Mouse (Mus musculus): Measurements from ENCODE around the gene Nt5dc3. TPM values are rescaled to one million over a fixed set of nuclear protein-coding genes. Genes with fewer than 3 reads are reported as not detected.

Gene Nt5dc3
- polyA plus RNA-seq, 1 experiment from 2014 or later, result 2.3 TPM

- H3K27ac ChIP-seq (replicated peaks; ENCODE audit: low read depth, low read length), result no peak overlapping the region
- H3K4me2 ChIP-seq (ENCODE audit: low read depth, low read length), result no peak overlapping the region
- H3K9me3 ChIP-seq (ENCODE audit: control insufficient read depth, low read length), result no peaks in the 10 kb centered on the region
- no peak overlapping the region for H3K9ac ChIP-seq (ENCODE audit: low read depth, low read length)
- peaks cover 8% of the 10 kb centered on the region; the same call in 1 of the 2 replicates for H3K4me1 ChIP-seq (ENCODE audit: control insufficient read depth, insufficient read depth, low read length)
- no peaks in the 10 kb centered on the region for H3K36me3 ChIP-seq (ENCODE audit: control insufficient read depth, insufficient read depth, low read length)
- DNase-seq (ENCODE audit: low spot score) (no peak), ATAC-seq (ENCODE audit: low read depth) (no peak)
- H3K4me3 ChIP-seq (ENCODE audit: low read depth, low read length), result no peak overlapping the region
- no peaks in the 10 kb centered on the region for H3K27me3 ChIP-seq (replicated peaks; ENCODE audit: control insufficient read depth, insufficient read depth, low read length)
- WGBS, result 65% methylated on average over 7 of the region's 7 CpGs
Observed at GRCm38 (mm10) chr10:86815133-86815532, 36.3 kb downstream of the Nt5dc3 start.

- H3K9me3 ChIP-seq (ENCODE audit: control insufficient read depth, low read length), result no peaks in the 10 kb centered on the region
- H3K27me3 ChIP-seq (replicated peaks; ENCODE audit: control insufficient read depth, insufficient read depth, low read length), result no peaks in the 10 kb centered on the region
- no peak overlapping the region for H3K4me3 ChIP-seq (ENCODE audit: low read depth, low read length)
- H3K27ac ChIP-seq (replicated peaks; ENCODE audit: low read depth, low read length), result no peak overlapping the region
- WGBS, result 30% methylated on average over 8 of the region's 8 CpGs
- no peak overlapping the region for H3K4me2 ChIP-seq (ENCODE audit: low read depth, low read length)
- DNase-seq (ENCODE audit: low spot score), result peak; percentile 51
- H3K36me3 ChIP-seq (ENCODE audit: control insufficient read depth, insufficient read depth, low read length), result 0 out of 2 replicates have a peak, but pooled peaks cover 4% of the 10 kb centered on the region
- peak; percentile 67; the same call in 1 of the 2 replicates for ATAC-seq (ENCODE audit: low read depth)
- peaks cover 8% of the 10 kb centered on the region; the same call in 1 of the 2 replicates for H3K4me1 ChIP-seq (ENCODE audit: control insufficient read depth, insufficient read depth, low read length)
- H3K9ac ChIP-seq (ENCODE audit: low read depth, low read length), result no peak overlapping the region
Observed at GRCm38 (mm10) chr10:86819649-86820165, 40.9 kb downstream of the Nt5dc3 start.

- ATAC-seq (ENCODE audit: low read depth) (no peak), DNase-seq (ENCODE audit: low spot score) (no peak)
- H3K27me3 ChIP-seq (replicated peaks; ENCODE audit: control insufficient read depth, insufficient read depth, low read length), result no peaks in the 10 kb centered on the region
- H3K4me1 ChIP-seq (ENCODE audit: control insufficient read depth, insufficient read depth, low read length), result peaks cover 8% of the 10 kb centered on the region; the same call in 1 of the 2 replicates
- no peaks in the 10 kb centered on the region for H3K9me3 ChIP-seq (ENCODE audit: control insufficient read depth, low read length)
- H3K36me3 ChIP-seq (ENCODE audit: control insufficient read depth, insufficient read depth, low read length), result peaks cover 4% of the 10 kb centered on the region; the same call in 1 of the 2 replicates
- H3K4me3 ChIP-seq (ENCODE audit: low read depth, low read length), result no peak overlapping the region
- no peak overlapping the region for H3K27ac ChIP-seq (replicated peaks; ENCODE audit: low read depth, low read length)
- WGBS, result 79% methylated on average over 7 of the region's 7 CpGs
- H3K9ac ChIP-seq (ENCODE audit: low read depth, low read length), result no peak overlapping the region
- no peak overlapping the region for H3K4me2 ChIP-seq (ENCODE audit: low read depth, low read length)
Observed at GRCm38 (mm10) chr10:86821014-86821413, 42.2 kb downstream of the Nt5dc3 start.

- Histone ChIP-seq H3K4me3 (ENCODE audit: low read depth, low read length) (no peak overlapping the region), H3K27me3 (replicated peaks; ENCODE audit: control insufficient read depth, insufficient read depth, low read length) (no peaks in the 10 kb centered on the region), H3K9me3 (ENCODE audit: control insufficient read depth, low read length) (no peaks in the 10 kb centered on the region), H3K36me3 (ENCODE audit: control insufficient read depth, insufficient read depth, low read length) (peaks cover 7% of the 10 kb centered on the region; the same call in 1 of the 2 replicates), H3K27ac (replicated peaks; ENCODE audit: low read depth, low read length) (no peak overlapping the region), H3K4me2 (ENCODE audit: low read depth, low read length) (no peak overlapping the region), H3K9ac (ENCODE audit: low read depth, low read length) (no peak overlapping the region), H3K4me1 (ENCODE audit: control insufficient read depth, insufficient read depth, low read length) (peaks cover 8% of the 10 kb centered on the region; the same call in 1 of the 2 replicates)
- no peak for DNase-seq (ENCODE audit: low spot score)
- ATAC-seq (ENCODE audit: low read depth), result no peak
- WGBS, result 65% methylated on average over 6 of the region's 6 CpGs
Observed at GRCm38 (mm10) chr10:86824093-86824492, 45.3 kb downstream of the Nt5dc3 start.

- no peak overlapping the region for H3K27ac ChIP-seq (replicated peaks; ENCODE audit: low read depth, low read length)
- DNase-seq (ENCODE audit: low spot score), result no peak
Observed at GRCm38 (mm10) chr10:86824871-86825270, 46.1 kb downstream of the Nt5dc3 start.

GRCm38 (mm10) chr10:86825871-86826522 is 47.2 kb downstream of the Nt5dc3 start:
- Histone ChIP-seq H3K27ac (replicated peaks; ENCODE audit: low read depth, low read length) (no peak overlapping the region), H3K9ac (ENCODE audit: low read depth, low read length) (no peak overlapping the region), H3K4me2 (ENCODE audit: low read depth, low read length) (no peak overlapping the region), H3K27me3 (replicated peaks; ENCODE audit: control insufficient read depth, insufficient read depth, low read length) (no peaks in the 10 kb centered on the region), H3K4me3 (ENCODE audit: low read depth, low read length) (no peak overlapping the region), H3K9me3 (ENCODE audit: control insufficient read depth, low read length) (no peaks in the 10 kb centered on the region), H3K4me1 (ENCODE audit: control insufficient read depth, insufficient read depth, low read length) (no peaks in the 10 kb centered on the region), H3K36me3 (ENCODE audit: control insufficient read depth, insufficient read depth, low read length) (peaks cover 6% of the 10 kb centered on the region; the same call in 1 of the 2 replicates)
- DNase-seq (ENCODE audit: low spot score) (no peak), ATAC-seq (ENCODE audit: low read depth) (no peak)
- WGBS, result 81% methylated on average over 10 of the region's 10 CpGs

More at GRCm38 (mm10) chr10:86824871-86825270, 46.1 kb downstream of the Nt5dc3 start:
- WGBS, result 58% methylated on average over 13 of the region's 14 CpGs
- H3K4me3 ChIP-seq (ENCODE audit: low read depth, low read length), result no peak overlapping the region
- peaks cover 1% of the 10 kb centered on the region; the same call in 1 of the 2 replicates for H3K4me1 ChIP-seq (ENCODE audit: control insufficient read depth, insufficient read depth, low read length)
- H3K27me3 ChIP-seq (replicated peaks; ENCODE audit: control insufficient read depth, insufficient read depth, low read length), result no peaks in the 10 kb centered on the region
- H3K9me3 ChIP-seq (ENCODE audit: control insufficient read depth, low read length), result no peaks in the 10 kb centered on the region
- peaks cover 9% of the 10 kb centered on the region; the same call in 1 of the 2 replicates for H3K36me3 ChIP-seq (ENCODE audit: control insufficient read depth, insufficient read depth, low read length)
- no peak for ATAC-seq (ENCODE audit: low read depth)
- no peak overlapping the region for H3K9ac ChIP-seq (ENCODE audit: low read depth, low read length)
- no peak overlapping the region for H3K4me2 ChIP-seq (ENCODE audit: low read depth, low read length)

GRCm38 (mm10) chr10:86826929-86827328 is 48.1 kb downstream of the Nt5dc3 start:
- 49% methylated on average over 3 of the region's 3 CpGs for WGBS
- no peaks in the 10 kb centered on the region for H3K9me3 ChIP-seq (ENCODE audit: control insufficient read depth, low read length)
- no peak overlapping the region for H3K27ac ChIP-seq (replicated peaks; ENCODE audit: low read depth, low read length)
- no peak overlapping the region for H3K4me2 ChIP-seq (ENCODE audit: low read depth, low read length)
- no peak overlapping the region for H3K4me3 ChIP-seq (ENCODE audit: low read depth, low read length)
- no peaks in the 10 kb centered on the region for H3K4me1 ChIP-seq (ENCODE audit: control insufficient read depth, insufficient read depth, low read length)
- ATAC-seq (ENCODE audit: low read depth) (no peak), DNase-seq (ENCODE audit: low spot score) (no peak)
- H3K36me3 ChIP-seq (ENCODE audit: control insufficient read depth, insufficient read depth, low read length), result peaks cover 9% of the 10 kb centered on the region; the same call in 1 of the 2 replicates
- no peak overlapping the region for H3K9ac ChIP-seq (ENCODE audit: low read depth, low read length)
- H3K27me3 ChIP-seq (replicated peaks; ENCODE audit: control insufficient read depth, insufficient read depth, low read length), result no peaks in the 10 kb centered on the region

GRCm38 (mm10) chr10:86828221-86829135 is 49.7 kb downstream of the Nt5dc3 start:
- Histone ChIP-seq H3K4me3 (ENCODE audit: low read depth, low read length) (no peak overlapping the region), H3K4me2 (ENCODE audit: low read depth, low read length) (no peak overlapping the region), H3K27ac (replicated peaks; ENCODE audit: low read depth, low read length) (no peak overlapping the region), H3K36me3 (ENCODE audit: control insufficient read depth, insufficient read depth, low read length) (peaks cover 15% of the 10 kb centered on the region; the same call in 1 of the 2 replicates), H3K27me3 (replicated peaks; ENCODE audit: control insufficient read depth, insufficient read depth, low read length) (no peaks in the 10 kb centered on the region), H3K4me1 (ENCODE audit: control insufficient read depth, insufficient read depth, low read length) (no peaks in the 10 kb centered on the region), H3K9ac (ENCODE audit: low read depth, low read length) (no peak overlapping the region), H3K9me3 (ENCODE audit: control insufficient read depth, low read length) (no peaks in the 10 kb centered on the region)
- ATAC-seq (ENCODE audit: low read depth) (0 out of 2 replicates have a peak, but pooled peaks have one; percentile 28), DNase-seq (ENCODE audit: low spot score) (no peak)
- 85% methylated on average over 15 of the region's 15 CpGs for WGBS
